Mouse (Mus musculus) T-helper 1 cell (primary cell): ENCODE data around the gene Ripor2.

Source experiments
- in situ Hi-C: fragments of 300-600 bp; cut with MboI, MseI; formaldehyde crosslinking; loops from one replicate; pipeline ENCODE4 v1.15.1; 2025; ENCODE audit warnings: high pct_unique_total_duplicates

Gene Ripor2

GRCm38 (mm10) chr13:24584403-24584802, 2.4 kb downstream of the Ripor2 start:
- in situ Hi-C loops: no loop called here

GRCm38 (mm10) chr13:24584841-24585240, 2.9 kb downstream of the Ripor2 start:
- in situ Hi-C loops: no loop called here

GRCm38 (mm10) chr13:24585369-24585768, 3.4 kb downstream of the Ripor2 start:
- in situ Hi-C loops: no loop called here

- in situ Hi-C loops: no loop called here
Measured at GRCm38 (mm10) chr13:24587192-24587895, 5.4 kb downstream of the Ripor2 start.

- in situ Hi-C loops: no loop called here
Measured at GRCm38 (mm10) chr13:24588603-24589002, 6.6 kb downstream of the Ripor2 start.

GRCm38 (mm10) chr13:24591737-24592136, 9.7 kb downstream of the Ripor2 start:
- in situ Hi-C loops: loop anchor here (5.0 kb wide), 1 partner anchor 39 kb away; no protein-coding TSS in a partner anchor

- in situ Hi-C loops: loop anchor here (5.0 kb wide), 1 partner anchor 42 kb away; no protein-coding TSS in a partner anchor
Measured at GRCm38 (mm10) chr13:24594303-24594702, 12.3 kb downstream of the Ripor2 start.

GRCm38 (mm10) chr13:24599631-24600041, 17.6 kb downstream of the Ripor2 start:
- in situ Hi-C loops: loop anchor here (5.0 kb wide), 2 partner anchors 33 to 182 kb away; no protein-coding TSS in a partner anchor

GRCm38 (mm10) chr13:24602978-24603377, 21.0 kb downstream of the Ripor2 start:
- in situ Hi-C loops: loop anchor here (5.0 kb wide), 1 partner anchor 186 kb away; no protein-coding TSS in a partner anchor

GRCm38 (mm10) chr13:24603591-24604009, 21.6 kb downstream of the Ripor2 start:
- in situ Hi-C loops: loop anchor here (5.0 kb wide), 1 partner anchor 186 kb away; no protein-coding TSS in a partner anchor

- in situ Hi-C loops: loop anchor here (5.0 kb wide), 1 partner anchor 187 kb away; no protein-coding TSS in a partner anchor
Measured at GRCm38 (mm10) chr13:24604096-24604495, 22.1 kb downstream of the Ripor2 start.

- in situ Hi-C loops: loop anchor here (5.0 kb wide), 1 partner anchor 188 kb away; no protein-coding TSS in a partner anchor
Measured at GRCm38 (mm10) chr13:24604761-24605591, 23.0 kb downstream of the Ripor2 start.

- in situ Hi-C loops: no loop called here
Measured at GRCm38 (mm10) chr13:24605755-24606154, 23.8 kb downstream of the Ripor2 start.

- in situ Hi-C loops: no loop called here
Measured at GRCm38 (mm10) chr13:24607961-24608360, 26.0 kb downstream of the Ripor2 start.

- in situ Hi-C loops: no loop called here
Measured at GRCm38 (mm10) chr13:24608709-24609108, 26.7 kb downstream of the Ripor2 start.

GRCm38 (mm10) chr13:24610883-24611282, 28.9 kb downstream of the Ripor2 start:
- in situ Hi-C loops: loop anchor here (10.0 kb wide), 1 partner anchor 846 kb away; the partner anchor contains the start of genes Hist1h1a, Hist1h3a, Hist1h4a and Trim38

- in situ Hi-C loops: loop anchor here (10.0 kb wide), 1 partner anchor 848 kb away; the partner anchor contains the start of genes Hist1h1a, Hist1h3a, Hist1h4a and Trim38
Measured at GRCm38 (mm10) chr13:24613031-24613430, 31.0 kb downstream of the Ripor2 start.

- in situ Hi-C loops: loop anchor here (10.0 kb wide), 1 partner anchor 849 kb away; the partner anchor contains the start of genes Hist1h1a, Hist1h3a, Hist1h4a and Trim38
Measured at GRCm38 (mm10) chr13:24613433-24613832, 31.4 kb downstream of the Ripor2 start.

- in situ Hi-C loops: loop anchor here (10.0 kb wide), 1 partner anchor 849 kb away; the partner anchor contains the start of genes Hist1h1a, Hist1h3a, Hist1h4a and Trim38
Measured at GRCm38 (mm10) chr13:24613927-24614780, 32.2 kb downstream of the Ripor2 start.

GRCm38 (mm10) chr13:24615921-24616565, 34.1 kb downstream of the Ripor2 start:
- in situ Hi-C loops: loop anchor here (10.0 kb wide), 1 partner anchor 851 kb away; the partner anchor contains the start of genes Hist1h1a, Hist1h3a, Hist1h4a and Trim38
